Mouse (Mus musculus): Measurements from ENCODE around the gene Magi1. TPM values are rescaled to one million over a fixed set of nuclear protein-coding genes. Genes with fewer than 3 reads are reported as not detected.

The Magi1 gene
- polyA plus RNA-seq, 1 experiment, result 56.4 TPM

- DNase-seq (ENCODE audit: extremely low spot score in 1 of 2, low spot score in 1 of 2), result peak; percentile 32 to 67
These were observed 427.7 kb downstream of the Magi1 start for GRCm38 (mm10) chr6:93855806-93856641.

GRCm38 (mm10) chr6:93848942-93849790 lies 434.6 kb downstream of the Magi1 start:
- peak in 1 of 2 experiments; percentile 17 for DNase-seq (ENCODE audit: extremely low spot score in 1 of 2, low spot score in 1 of 2)

- DNase-seq (ENCODE audit: extremely low spot score in 1 of 2, low spot score in 1 of 2), result peak in 1 of 2 experiments; percentile 70
These were observed 438.2 kb downstream of the Magi1 start for GRCm38 (mm10) chr6:93845498-93845897.

- DNase-seq (ENCODE audit: extremely low spot score in 1 of 2, low spot score in 1 of 2), result peak in 1 of 2 experiments; percentile 26
These were observed 438.6 kb downstream of the Magi1 start for GRCm38 (mm10) chr6:93845080-93845479.

GRCm38 (mm10) chr6:93844576-93844975 lies 439.1 kb downstream of the Magi1 start:
- DNase-seq (ENCODE audit: extremely low spot score in 1 of 2, low spot score in 1 of 2), result peak in 1 of 2 experiments; percentile 37

- DNase-seq (ENCODE audit: extremely low spot score in 1 of 2, low spot score in 1 of 2), result no peak
These were observed 445.3 kb downstream of the Magi1 start for GRCm38 (mm10) chr6:93838398-93838797.

GRCm38 (mm10) chr6:93836585-93836984 lies 447.1 kb downstream of the Magi1 start:
- no peak for DNase-seq (ENCODE audit: extremely low spot score in 1 of 2, low spot score in 1 of 2)

GRCm38 (mm10) chr6:93835211-93835610 lies 448.5 kb downstream of the Magi1 start:
- DNase-seq (ENCODE audit: extremely low spot score in 1 of 2, low spot score in 1 of 2), result no peak

- no peak for DNase-seq (ENCODE audit: extremely low spot score in 1 of 2, low spot score in 1 of 2)
These were observed 455.5 kb downstream of the Magi1 start for GRCm38 (mm10) chr6:93828262-93828661.

- no peak for DNase-seq (ENCODE audit: extremely low spot score in 1 of 2, low spot score in 1 of 2)
These were observed 456.8 kb downstream of the Magi1 start for GRCm38 (mm10) chr6:93826875-93827274.

- DNase-seq (ENCODE audit: extremely low spot score in 1 of 2, low spot score in 1 of 2), result no peak
These were observed 461.4 kb downstream of the Magi1 start for GRCm38 (mm10) chr6:93822221-93822897.

GRCm38 (mm10) chr6:93821512-93821911 lies 462.2 kb downstream of the Magi1 start:
- no peak for DNase-seq (ENCODE audit: extremely low spot score in 1 of 2, low spot score in 1 of 2)

GRCm38 (mm10) chr6:93819888-93820287 lies 463.8 kb downstream of the Magi1 start:
- DNase-seq (ENCODE audit: extremely low spot score in 1 of 2, low spot score in 1 of 2), result peak; percentile 39 to 73

- DNase-seq (ENCODE audit: extremely low spot score in 1 of 2, low spot score in 1 of 2), result no peak
These were observed 464.4 kb downstream of the Magi1 start for GRCm38 (mm10) chr6:93819282-93819681.

GRCm38 (mm10) chr6:93818494-93818893 lies 465.2 kb downstream of the Magi1 start:
- no peak for DNase-seq (ENCODE audit: extremely low spot score in 1 of 2, low spot score in 1 of 2)

- DNase-seq (ENCODE audit: extremely low spot score in 1 of 2, low spot score in 1 of 2), result no peak
These were observed 478.2 kb downstream of the Magi1 start for GRCm38 (mm10) chr6:93805407-93805936.

GRCm38 (mm10) chr6:93802390-93802789 lies 481.3 kb downstream of the Magi1 start:
- no peak for DNase-seq (ENCODE audit: extremely low spot score in 1 of 2, low spot score in 1 of 2)

- no peak for DNase-seq (ENCODE audit: extremely low spot score in 1 of 2, low spot score in 1 of 2)
These were observed 483.3 kb downstream of the Magi1 start for GRCm38 (mm10) chr6:93800465-93800864.

- no peak for DNase-seq (ENCODE audit: extremely low spot score in 1 of 2, low spot score in 1 of 2)
These were observed 491.2 kb downstream of the Magi1 start for GRCm38 (mm10) chr6:93792309-93793215.

Data from frontal cortex, adult 2 months (tissue).